Mouse (Mus musculus) common myeloid progenitor, adult 5-6 weeks (primary cell): ENCODE results near the gene Polr3gl. TPM values are rescaled to one million over a fixed set of nuclear protein-coding genes. Genes with fewer than 3 reads are reported as not detected.

Source experiments
- ATAC-seq: replicated peaks from 2 replicates; pipeline ENCODE4 v1.8.0; 2016; ENCODE audit warnings: low read depth, mild to moderate bottlenecking, moderate TSS enrichment, inconsistent platforms; ENCODE audit not compliant: poor library complexity, severe bottlenecking
- total RNA-seq: library from RNA; stranded (forward); fragments of 200-1000, 187-1606 nt; gene quantifications from 2 replicates; pipeline ENCODE4 v1.2.3, GENCODE M21; 2017

Gene Polr3gl
- total RNA-seq, 1 experiment from 2014 or later: 48.1 TPM

- no peak for ATAC-seq
Measured at GRCm38 (mm10) chr3:96573611-96574511, 20.1 kb downstream of the Polr3gl start.

DNA sequence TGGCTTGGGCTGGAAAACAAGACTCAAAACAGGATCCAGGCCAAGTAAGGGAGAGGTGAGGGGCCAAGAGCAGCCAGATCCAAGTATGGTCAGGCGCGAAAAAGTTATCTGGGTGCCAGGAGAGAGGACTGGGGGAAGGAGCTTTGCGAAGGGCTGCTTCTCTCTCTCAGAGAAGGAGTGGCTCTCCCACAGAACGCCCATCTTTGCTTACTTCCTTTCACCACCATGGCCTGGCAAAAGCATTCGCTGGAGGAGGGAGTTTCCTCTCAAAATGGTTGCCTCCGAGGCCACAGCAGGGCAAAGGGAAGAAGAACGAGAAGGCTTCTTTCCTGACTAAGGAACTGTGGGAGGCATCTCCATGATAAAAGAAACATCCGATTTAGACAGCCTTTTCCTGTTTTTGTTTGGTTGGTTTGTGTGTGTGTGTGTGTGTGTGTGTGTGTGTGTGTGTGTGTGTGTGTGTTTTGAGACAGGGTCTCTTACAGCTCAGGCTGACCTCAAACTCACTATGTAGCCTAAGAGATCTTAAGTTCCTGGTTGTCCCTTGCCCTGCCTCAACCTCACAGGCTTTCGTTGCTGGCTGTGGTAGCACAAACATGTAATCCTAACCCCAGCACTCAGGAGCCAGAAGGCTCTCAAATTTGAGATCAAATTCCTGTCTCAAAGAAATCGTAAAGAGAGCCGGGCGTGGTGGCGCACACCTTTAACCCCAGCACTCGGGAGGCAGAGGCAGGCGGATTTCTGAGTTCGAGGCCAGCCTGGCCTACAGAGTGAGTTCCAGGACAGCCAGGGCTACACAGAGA, 21.9 kb downstream of the Polr3gl start:
- peak; percentile 35 for ATAC-seq

- ATAC-seq: no peak
Measured at GRCm38 (mm10) chr3:96571336-96571735, 22.6 kb downstream of the Polr3gl start.

GRCm38 (mm10) chr3:96570643-96571042, 23.3 kb downstream of the Polr3gl start:
- no peak for ATAC-seq

DNA sequence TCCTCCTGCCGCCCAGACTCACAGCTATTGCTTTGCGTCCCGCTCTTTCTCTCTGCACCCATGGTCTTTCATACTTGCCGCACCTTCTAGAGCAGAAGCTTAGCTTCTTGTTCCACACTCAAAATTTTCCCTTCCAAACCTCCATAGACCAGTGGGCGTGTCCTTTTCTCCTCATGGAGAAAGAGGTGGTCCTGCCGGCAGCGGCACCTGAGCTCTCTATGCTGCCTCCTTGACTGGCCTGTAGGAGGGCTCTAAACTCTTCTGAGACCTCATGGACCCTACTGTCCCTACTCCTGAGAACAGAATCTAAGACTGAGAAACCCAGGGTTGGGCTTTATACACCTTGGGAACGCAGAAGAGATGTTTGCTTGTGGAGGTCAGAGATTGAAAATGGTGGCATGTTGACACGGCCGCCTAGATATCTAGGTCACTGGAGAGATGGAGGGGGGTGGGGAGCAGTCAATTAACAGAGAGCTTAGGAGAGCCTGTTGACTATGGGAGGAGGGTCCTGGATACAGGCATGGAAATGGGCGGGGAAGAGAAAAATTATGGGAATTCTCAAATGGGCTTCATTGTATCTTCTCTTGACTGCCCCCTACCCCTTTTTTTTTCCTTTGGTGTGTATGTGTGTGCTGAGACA, 23.9 kb downstream of the Polr3gl start:
- no peak for ATAC-seq

- ATAC-seq: no peak
Measured at GRCm38 (mm10) chr3:96569506-96569905, 24.5 kb downstream of the Polr3gl start.

DNA sequence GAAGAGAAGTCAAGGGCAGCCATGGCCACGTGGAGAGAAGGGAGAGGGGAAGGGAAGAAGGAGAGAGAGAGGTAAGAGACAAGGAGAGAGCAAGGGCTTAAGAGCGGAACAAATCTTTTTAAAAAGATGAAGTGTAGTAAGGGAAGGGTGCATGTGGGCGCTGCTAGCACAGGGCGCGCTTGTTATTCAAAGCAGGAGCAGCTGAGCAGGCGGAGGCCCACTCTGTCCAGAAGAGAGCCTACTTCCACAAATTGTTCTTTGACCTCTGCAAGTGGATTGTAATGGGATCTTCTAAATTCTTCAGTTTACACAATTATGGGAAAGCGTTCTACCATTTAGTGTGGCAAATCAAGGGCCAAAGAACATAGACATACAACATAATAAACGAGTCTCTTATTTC, 25.4 kb downstream of the Polr3gl start:
- ATAC-seq: no peak

GRCm38 (mm10) chr3:96566661-96567450, 27.1 kb downstream of the Polr3gl start:
- no peak for ATAC-seq

- ATAC-seq: no peak
Measured at GRCm38 (mm10) chr3:96565105-96565504, 28.9 kb downstream of the Polr3gl start.

DNA sequence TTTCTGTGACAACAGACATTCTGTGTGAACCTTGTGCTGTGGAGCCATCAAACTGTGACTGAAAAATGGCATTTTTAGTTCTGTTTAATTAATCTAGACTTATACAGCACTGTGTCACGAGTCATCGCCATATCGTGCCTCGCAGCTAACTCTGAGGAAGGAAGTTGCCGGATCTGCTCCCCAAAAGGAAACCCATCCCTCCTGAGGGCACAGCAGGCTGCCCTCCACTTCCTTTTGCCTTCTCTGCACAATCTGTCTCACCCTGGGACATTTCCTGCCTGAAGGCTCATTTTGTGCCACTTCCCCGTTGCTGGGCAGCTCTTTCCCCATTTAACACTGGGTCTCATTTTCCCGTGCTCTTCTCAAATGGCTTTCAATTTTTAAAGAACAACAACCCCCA, 29.3 kb downstream of the Polr3gl start:
- ATAC-seq: peak; percentile 89

DNA sequence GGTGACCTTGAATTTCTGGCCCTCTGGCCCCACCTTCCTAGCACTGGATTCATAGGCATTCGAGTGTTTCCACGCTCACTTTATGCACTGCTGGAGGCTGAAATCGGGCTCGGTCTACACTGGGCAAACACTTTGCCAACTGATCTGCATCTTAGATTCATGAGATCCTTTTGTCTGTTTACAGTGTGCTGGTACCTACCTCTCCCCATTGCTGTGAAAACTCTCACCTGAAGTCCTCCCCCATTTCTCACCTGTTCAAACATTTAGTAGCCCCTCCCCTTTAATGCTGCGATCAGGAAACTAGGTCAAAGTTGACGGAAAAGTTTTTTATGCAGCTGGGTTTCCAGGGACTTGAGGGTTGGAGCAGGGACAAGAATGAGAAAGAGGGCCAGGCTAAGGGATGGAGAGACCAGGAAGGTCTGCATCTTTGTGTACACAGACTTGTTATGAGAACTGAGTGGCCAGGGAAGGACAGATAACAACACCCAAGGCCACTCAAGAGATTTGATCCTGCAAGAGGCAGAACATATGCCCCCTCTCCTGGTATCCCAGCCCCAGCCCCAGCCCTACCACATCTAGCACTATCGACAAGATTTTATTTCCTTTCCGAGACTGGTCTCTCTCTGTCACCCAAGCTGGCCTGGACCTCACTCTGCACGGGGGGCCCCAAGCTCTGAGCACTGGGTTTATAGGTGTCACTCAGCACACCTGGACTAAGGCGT, 29.9 kb downstream of the Polr3gl start:
- ATAC-seq: peak; percentile 19

DNA sequence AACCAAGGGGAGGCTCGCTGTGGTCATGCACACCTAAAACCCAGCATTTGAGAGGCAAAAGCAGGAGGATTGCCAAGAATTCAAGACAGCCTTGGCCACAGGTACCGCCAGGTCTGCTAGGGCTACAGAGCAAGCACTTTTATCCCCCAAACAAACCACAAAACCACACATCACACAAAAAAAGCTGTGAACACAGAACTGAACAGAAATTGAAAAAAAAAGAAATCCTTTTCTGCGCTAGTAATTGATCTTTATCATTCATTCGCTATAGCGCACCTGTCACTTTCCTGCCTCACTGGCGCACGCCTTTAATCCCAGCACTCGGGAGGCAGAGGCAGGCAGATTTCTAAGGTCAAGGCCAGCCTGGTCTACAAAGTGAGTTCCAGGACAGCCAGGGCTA, 30.7 kb downstream of the Polr3gl start:
- ATAC-seq: no peak

- no peak for ATAC-seq
Measured at GRCm38 (mm10) chr3:96561946-96562681, 31.9 kb downstream of the Polr3gl start.

DNA sequence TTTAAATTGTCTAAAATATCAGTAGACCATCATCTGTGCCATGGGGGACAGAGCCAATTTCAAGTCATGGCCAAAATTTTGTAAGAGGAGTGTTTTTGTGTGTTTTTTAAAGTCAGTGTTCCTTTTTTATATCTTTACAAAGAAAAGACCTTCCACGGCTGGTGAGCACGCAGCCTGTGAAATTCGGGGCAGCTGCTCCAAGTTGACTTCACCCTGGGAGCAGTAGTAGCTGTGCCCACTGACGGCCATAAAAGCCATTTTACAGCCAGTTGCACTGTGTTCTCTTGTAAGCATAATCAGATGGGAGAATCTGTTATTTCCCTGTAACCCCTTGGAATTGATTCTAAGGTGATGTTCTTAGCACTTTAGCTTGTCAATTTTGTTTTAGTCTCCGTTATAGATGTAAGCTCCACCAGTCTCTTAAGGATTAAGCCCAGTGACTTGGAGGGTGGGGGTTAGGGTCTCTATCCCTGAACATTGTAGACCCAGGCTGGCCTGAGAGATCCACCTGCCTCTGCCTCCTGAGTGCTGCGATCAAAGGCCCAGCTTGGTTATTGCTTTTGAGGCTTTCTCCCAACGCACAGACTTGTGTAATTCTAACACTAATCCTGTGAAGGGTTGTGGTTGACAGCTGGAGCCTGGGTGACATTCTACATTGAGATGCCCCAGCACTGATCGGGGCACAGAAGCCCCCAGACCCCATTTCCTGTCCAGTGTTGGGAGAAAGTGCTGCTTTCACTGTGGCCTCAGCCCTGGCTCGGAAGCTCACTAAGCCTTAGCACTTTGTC, 32.9 kb downstream of the Polr3gl start:
- no peak for ATAC-seq

DNA sequence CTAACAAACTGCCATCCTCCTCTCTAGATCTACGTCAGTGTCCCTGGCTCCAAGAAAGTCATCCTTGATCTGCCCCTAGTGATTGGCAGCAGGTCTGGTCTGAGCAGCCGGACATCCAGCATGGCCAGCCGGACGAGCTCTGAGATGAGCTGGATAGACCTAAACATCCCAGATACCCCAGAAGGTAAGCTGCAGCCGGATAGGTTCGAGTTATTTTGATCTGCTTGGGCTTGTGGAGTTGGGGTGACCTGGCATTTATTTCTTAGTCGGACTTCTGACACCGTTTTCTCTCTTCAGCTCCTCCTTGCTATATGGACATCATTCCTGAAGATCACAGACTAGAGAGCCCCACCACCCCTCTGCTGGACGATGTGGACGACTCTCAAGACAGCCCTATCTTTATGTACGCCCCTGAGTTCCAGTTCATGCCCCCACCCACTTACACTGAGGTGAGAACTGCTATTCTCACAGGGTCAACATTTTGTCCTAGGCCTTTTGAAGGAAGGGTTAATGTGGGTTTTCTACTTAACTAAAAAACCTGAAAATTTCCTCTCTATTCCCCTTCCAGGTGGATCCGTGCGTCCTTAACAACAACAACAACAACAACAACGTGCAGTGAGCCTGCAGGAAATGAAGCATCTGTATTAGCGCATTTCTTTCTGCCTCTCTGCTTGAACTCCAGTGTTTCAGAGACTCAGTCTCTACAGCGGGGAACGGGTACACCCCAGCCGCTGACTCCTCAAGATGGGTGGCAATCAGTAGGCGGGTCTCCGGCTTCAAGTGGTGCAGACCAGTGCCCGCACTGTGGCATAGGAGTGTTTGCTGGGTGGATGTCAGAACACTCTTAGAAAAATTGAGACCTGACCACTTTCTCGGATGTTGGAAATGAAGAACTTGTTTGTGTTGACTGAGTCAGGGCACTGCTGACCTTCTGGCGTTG, 33.8 kb downstream of the Polr3gl start:
- ATAC-seq: no peak

DNA sequence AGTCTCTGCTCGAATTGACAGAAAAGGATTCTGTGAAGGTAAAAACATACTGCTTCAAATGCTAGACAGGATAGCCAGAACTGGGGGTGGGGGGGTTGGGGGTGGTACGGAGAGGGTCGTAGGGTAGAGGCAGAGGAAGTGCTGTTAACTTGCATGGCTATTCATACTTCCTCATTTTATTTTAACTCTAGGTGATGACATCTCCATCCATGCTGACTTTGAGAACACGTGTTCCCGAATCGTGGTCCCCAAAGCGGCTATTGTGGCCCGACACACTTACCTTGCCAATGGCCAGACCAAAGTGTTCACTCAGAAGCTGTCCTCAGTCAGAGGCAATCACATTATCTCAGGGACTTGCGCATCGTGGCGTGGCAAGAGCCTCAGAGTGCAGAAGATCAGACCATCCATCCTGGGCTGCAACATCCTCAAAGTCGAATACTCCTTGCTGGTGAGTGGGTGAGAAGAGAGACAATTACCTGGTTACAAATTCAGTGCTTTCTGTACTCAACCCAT, 34.5 kb downstream of the Polr3gl start:
- ATAC-seq: no peak
